Mouse (Mus musculus) mouse embryonic stem cell (cell line): Measurements from ENCODE around the gene Oaz3.

Source experiments
- in situ Hi-C, 2 experiments: fragments of 300-500 bp; cut with MboI; formaldehyde crosslinking; loops; 1 replicate in 1 of 2; 3 replicates in 1 of 2; pipeline ENCODE4 v1.14.3; 2019 to 2020; ENCODE audit warnings: low sequenced_read_pairs in 2 of 2, low pct_unique_long_range_greater_than_20kb in 1 of 2, mixed read lengths in 1 of 2; ENCODE audit not compliant: unreplicated experiment in 1 of 2

Oaz3 gene

GRCm38 (mm10) chr3:94396851-94397250 lies 46.9 kb downstream of the Oaz3 start:
- in situ Hi-C loops, result no loop called here

- in situ Hi-C loops, result no loop called here
Observed at GRCm38 (mm10) chr3:94396336-94396735, 47.4 kb downstream of the Oaz3 start.

DNA sequence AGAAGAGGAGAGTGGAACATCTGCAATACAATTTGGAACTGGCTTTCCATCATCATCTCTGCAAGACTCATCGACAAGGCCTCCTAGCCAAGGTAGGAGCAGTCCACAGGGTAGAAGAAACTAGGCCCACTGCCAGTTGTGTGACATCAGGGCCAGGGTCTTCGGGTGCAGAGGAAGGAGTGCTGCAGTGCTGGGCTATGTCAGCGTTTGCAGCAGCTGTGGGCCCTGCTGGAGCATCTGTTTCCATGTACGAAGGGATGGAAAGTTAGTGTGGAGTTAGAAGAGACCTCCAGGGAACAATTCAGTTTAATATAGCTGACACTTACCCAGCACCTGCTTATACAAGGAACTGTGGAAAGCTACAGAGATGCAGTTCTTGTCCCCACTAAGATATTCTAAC lies 50.7 kb downstream of the Oaz3 start:
- in situ Hi-C loops, result no loop called here

GRCm38 (mm10) chr3:94392128-94392527 lies 51.6 kb downstream of the Oaz3 start:
- in situ Hi-C loops, result no loop called here

DNA sequence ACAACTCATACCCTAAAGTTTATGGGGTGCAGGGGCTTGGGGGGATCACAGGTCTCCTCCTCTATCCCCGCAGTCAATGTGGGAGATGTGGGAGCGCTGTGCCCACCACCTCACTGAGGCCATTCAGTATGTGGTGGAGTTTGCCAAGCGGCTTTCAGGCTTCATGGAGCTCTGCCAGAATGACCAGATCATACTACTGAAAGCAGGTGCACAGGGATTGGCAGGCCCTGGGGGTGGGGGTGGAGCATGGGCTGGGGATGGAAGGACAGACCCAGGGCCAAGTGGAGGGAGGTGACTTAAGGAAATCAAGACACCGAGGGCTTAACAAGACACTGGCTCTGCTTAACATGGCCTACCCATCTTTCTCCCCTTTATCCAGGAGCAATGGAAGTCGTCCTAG lies 52.7 kb downstream of the Oaz3 start:
- in situ Hi-C loops, result no loop called here

DNA sequence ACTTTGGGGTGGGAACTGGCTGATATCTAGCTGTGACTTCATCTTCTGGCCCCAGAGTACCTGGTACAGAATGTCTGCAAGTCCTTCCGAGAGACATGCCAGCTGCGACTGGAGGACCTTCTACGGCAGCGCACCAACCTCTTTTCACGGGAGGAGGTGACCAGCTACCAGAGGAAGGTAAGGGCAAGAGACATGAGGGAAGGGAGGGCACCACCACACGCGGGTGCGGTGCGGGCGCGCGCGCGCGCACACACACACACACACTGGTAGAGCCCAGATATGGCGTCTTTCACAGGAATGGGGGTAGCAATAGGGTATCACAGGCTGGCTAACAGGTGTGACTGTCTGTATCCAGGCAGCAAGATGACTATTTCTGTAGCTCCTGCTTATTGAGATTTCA lies 54.3 kb downstream of the Oaz3 start:
- in situ Hi-C loops, result no loop called here

- in situ Hi-C loops, result no loop called here
Observed at GRCm38 (mm10) chr3:94388047-94388446, 55.7 kb downstream of the Oaz3 start.

DNA sequence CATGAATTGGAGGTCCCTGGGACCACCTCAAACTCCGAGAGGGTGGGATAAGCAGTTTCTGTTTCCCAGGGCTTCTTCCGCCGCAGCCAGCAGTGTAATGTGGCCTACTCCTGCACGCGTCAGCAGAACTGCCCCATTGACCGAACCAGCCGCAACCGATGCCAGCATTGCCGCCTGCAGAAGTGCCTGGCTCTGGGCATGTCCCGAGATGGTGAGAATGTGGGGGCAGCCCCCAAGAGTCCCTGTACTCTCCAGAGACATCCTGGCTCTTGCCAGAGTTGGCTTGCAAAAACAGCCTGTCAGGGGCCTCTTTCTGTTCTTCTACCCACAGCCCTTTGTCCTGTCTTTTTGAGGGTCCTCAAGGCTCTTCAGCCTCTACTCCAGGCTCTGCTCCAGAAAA lies 56.3 kb downstream of the Oaz3 start:
- in situ Hi-C loops, result no loop called here

DNA sequence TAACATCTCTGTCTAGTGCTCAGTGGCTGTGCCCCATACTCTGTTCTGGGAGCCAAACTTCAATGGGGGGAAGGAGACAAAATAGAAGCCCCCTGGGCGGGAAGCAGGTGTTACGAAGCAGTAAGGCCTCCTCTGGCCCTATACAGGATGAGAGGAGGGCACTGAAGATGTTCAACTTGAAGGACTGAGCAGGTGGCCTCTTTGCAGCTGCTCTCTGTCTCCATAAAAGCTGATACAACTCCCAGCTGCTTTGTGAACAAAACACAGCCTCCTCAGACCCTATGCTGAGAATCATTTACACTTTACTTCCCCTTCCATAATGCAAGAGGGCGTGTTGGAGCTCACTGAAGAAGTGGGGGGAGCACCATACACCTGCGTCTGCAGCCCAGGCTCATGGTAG lies 57.0 kb downstream of the Oaz3 start:
- in situ Hi-C loops, result no loop called here

DNA sequence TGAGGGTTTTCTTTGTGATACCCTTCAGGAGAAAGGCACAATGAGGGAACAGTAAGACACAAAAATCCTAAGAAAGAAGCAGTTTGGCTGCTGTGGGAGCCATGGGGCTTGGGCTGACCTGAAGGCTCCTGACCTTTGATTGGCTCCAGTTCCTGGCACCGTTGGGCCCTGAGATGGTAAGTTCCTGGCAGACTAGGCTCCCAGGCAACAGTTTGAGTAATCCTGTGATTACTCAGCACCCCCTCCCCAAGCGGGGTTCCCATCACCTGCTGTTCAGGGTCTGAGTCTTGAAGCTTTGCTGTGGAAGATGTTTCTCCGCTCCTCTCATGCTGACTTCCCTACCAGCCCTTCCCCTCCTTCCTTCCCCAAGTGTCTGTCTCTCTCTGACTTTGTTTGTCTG lies 60.2 kb downstream of the Oaz3 start:
- in situ Hi-C loops, result no loop called here
